Mouse (Mus musculus): ENCODE measurements around the gene Ube2i.

DNA sequence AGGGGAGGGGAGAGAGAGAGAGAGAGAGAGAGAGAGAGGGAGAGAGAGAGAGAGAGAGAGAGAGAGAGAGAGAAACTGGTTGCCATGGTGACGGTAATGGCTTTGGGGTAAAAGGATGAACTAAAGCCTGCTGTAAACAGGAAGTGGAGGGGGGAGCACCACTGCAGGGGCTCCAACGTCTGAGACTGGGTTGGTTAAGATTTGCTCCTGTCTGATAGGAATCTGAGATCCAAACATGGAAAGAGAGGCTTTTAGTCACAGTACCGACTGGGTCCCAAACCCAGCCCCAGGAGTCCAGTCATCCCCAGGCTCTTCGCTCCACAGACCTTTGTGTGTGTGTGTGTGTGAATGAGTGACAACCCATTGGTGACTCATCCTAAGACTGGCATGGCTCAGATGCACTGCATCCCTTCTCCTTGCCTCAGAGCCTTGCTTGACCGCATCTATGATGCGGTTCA, 16.6 kb downstream of the Ube2i start:
- no peak for TF ChIP-seq CTCF (IDR thresholded peaks at IDR 0.05; ENCODE audit: control insufficient read depth, insufficient read depth, insufficient replicate concordance, low read depth, low read length)
- TF ChIP-seq POLR2A (IDR thresholded peaks at IDR 0.05; ENCODE audit: control insufficient read depth, low read depth, low read length): no peak

Measured in testis, adult 2 months (tissue).